Mouse (Mus musculus) liver, embryonic 14.5 days (tissue): ENCODE measurements around the gene Tbx20.

Experiments used
- CTCF ChIP-seq: IDR thresholded peaks from 2 replicates; pipeline ENCODE4 v1.5.1; 2016; ENCODE audit warnings: antibody characterized with exemption, low read depth, control low read depth
- EP300 ChIP-seq: IDR thresholded peaks from 2 replicates; pipeline ENCODE4 v1.6.1; 2016; ENCODE audit warnings: antibody characterized with exemption, low read depth

DNA sequence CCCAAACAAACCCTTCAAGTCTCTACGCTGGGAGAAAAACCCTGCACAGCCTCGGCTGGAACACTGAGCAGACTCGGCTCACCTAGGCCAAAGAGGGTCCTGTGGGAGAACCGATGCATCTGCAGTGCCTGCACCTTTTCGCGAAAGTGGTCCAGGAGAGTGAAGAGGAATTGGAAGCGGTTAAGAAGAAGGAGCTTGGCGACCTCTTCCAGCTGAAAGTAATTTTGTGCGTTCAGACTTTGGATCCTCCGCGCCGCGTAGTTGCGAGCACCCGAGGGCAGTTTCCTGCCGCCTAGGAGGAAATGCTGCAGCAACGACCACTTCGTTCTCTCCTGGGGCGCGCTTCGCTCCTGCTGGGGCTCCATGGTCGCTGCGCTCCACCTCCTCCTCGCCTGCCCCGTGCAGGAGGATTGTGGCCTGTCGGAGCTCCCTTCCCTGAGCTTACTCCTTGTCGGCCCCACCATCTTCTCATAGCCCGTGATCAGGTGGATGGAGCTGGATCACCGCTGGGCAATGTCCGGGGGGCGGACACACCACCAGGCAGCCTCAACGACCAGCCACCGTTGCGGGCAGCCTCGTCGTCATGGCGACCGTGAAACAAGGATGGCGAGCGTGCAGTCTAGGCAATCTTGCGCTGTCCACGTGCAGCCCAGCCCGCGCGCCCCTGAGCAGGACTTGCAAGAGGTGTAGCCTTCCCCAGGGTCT, 78.3 kb downstream of the Tbx20 start, which contains the start of gene Dpy19l2:
- TF ChIP-seq EP300 (no peak), CTCF (no peak)
